Mouse (Mus musculus) testis, adult 2 months (tissue): ENCODE data around the gene Arf3.

Source experiments
- CTCF ChIP-seq: fragments of 200-500 bp; IDR thresholded peaks from 2 replicates; pipeline ENCODE4 v1.5.1; 2012; ENCODE audit warnings: low read depth, mild to moderate bottlenecking, inconsistent platforms, low read length, moderate library complexity; ENCODE audit not compliant: control insufficient read depth, insufficient read depth, insufficient replicate concordance
- POLR2A ChIP-seq: fragments of 200-500 bp; IDR thresholded peaks from 2 replicates; pipeline ENCODE4 v1.6.1; 2012; ENCODE audit warnings: low read depth, mild to moderate bottlenecking, inconsistent platforms, low read length, moderate library complexity; ENCODE audit not compliant: control insufficient read depth

- TF ChIP-seq POLR2A (no peak), CTCF (no peak)
Measured at GRCm38 (mm10) chr15:98806071-98806808, 43.2 kb upstream of the Arf3 start.
